Mouse (Mus musculus) inflammation-experienced regulatory T-cells, adult 6 months (primary cell): ENCODE measurements at regions not wholly inside any gene's neighbourhood (a gene's known extent, or its start where the extent isn't known, plus 50 kb on each side); places are given as distances from the start of the nearest gene placed in this dataset.

Source experiments
- ATAC-seq: one replicate; pipeline ENCODE4 v1.8.0; 2017

- ATAC-seq = no peak
Measured at GRCm38 (mm10) chr3:143939068-143939709, 265.8 kb downstream of the Lmo4 start.

GRCm38 (mm10) chr3:143925322-143925721 lies 279.7 kb downstream of the Lmo4 start:
- no peak for ATAC-seq

- no peak for ATAC-seq
Measured at GRCm38 (mm10) chr3:143919744-143920143, 285.3 kb downstream of the Lmo4 start.

- ATAC-seq = no peak
Measured at GRCm38 (mm10) chr3:143914341-143915217, 290.4 kb downstream of the Lmo4 start.

- no peak for ATAC-seq
Measured at GRCm38 (mm10) chr3:143913044-143913574, 291.9 kb downstream of the Lmo4 start.

- ATAC-seq = no peak
Measured at GRCm38 (mm10) chr3:143912433-143912832, 292.6 kb downstream of the Lmo4 start.

- ATAC-seq = no peak
Measured at GRCm38 (mm10) chr3:143909341-143909740, 295.7 kb downstream of the Lmo4 start.

GRCm38 (mm10) chr3:143903421-143903820 lies 301.6 kb downstream of the Lmo4 start:
- ATAC-seq = no peak

GRCm38 (mm10) chr3:143880813-143881212 lies 324.2 kb downstream of the Lmo4 start:
- no peak for ATAC-seq

- no peak for ATAC-seq
Measured at GRCm38 (mm10) chr3:143873876-143874275, 331.1 kb downstream of the Lmo4 start.

GRCm38 (mm10) chr3:143866521-143866920 lies 338.5 kb downstream of the Lmo4 start:
- ATAC-seq = no peak

- no peak for ATAC-seq
Measured at GRCm38 (mm10) chr3:143865626-143866025, 339.4 kb downstream of the Lmo4 start.

GRCm38 (mm10) chr3:143864490-143864889 lies 340.5 kb downstream of the Lmo4 start:
- ATAC-seq = no peak

- no peak for ATAC-seq
Measured at GRCm38 (mm10) chr3:143862531-143862930, 342.5 kb downstream of the Lmo4 start.

GRCm38 (mm10) chr3:143861866-143862265 lies 343.2 kb downstream of the Lmo4 start:
- ATAC-seq = no peak

GRCm38 (mm10) chr3:143835611-143836240 lies 369.3 kb downstream of the Lmo4 start:
- no peak for ATAC-seq

GRCm38 (mm10) chr3:143834725-143835124 lies 370.3 kb downstream of the Lmo4 start:
- no peak for ATAC-seq

- no peak for ATAC-seq
Measured at GRCm38 (mm10) chr3:143823395-143823777, 381.6 kb downstream of the Lmo4 start.

GRCm38 (mm10) chr3:143822564-143823394 lies 382.2 kb downstream of the Lmo4 start:
- ATAC-seq = no peak

GRCm38 (mm10) chr3:143807544-143807943 lies 397.5 kb downstream of the Lmo4 start:
- no peak for ATAC-seq

- ATAC-seq = no peak
Measured at GRCm38 (mm10) chr3:143806940-143807339, 398.1 kb downstream of the Lmo4 start.

GRCm38 (mm10) chr3:143797850-143798249 lies 407.2 kb downstream of the Lmo4 start:
- ATAC-seq = no peak
